Mouse (Mus musculus): ENCODE results near the gene Mbd3. TPM values are rescaled to one million over a fixed set of nuclear protein-coding genes. Genes with fewer than 3 reads are reported as not detected.

Mbd3 gene
- total and polyA plus RNA-seq, 3 experiments = 48.7 to 131 (median 67.0) TPM

GRCm38 (mm10) chr10:80371411-80371966 is 27.9 kb downstream of the Mbd3 start:
- Histone ChIP-seq H3K9ac (ENCODE audit: insufficient read depth, low read depth) (no peak overlapping the region), H3K36me3 (replicated peaks in 1 of 2; ENCODE audit: control insufficient read depth in 1 of 2, insufficient read depth in 1 of 2, low read length in 1 of 2) (no peaks in the 10 kb centered on the region), H3K79me2 (replicated peaks; ENCODE audit: control insufficient read depth, extremely low read depth, insufficient read depth, poor library complexity, severe bottlenecking) (no peaks in the 10 kb centered on the region), H3K4me3 (replicated peaks in 1 of 3; ENCODE audit: low read depth in 2 of 3, low read length in 2 of 3, poor library complexity in 1 of 3) (peak overlapping the region; percentile 8 to 50 (median 47)), H3K27ac (ENCODE audit: insufficient read depth, low read depth) (no peak overlapping the region), H3K27me3 (replicated peaks) (peaks cover 27% of the 10 kb centered on the region), H3K4me1 (ENCODE audit: control insufficient read depth in 1 of 2, insufficient read depth in 2 of 2) (peaks cover 6 to 15% of the 10 kb centered on the region in 2 experiments), H3K4me2 (ENCODE audit: insufficient read depth, low read depth, poor library complexity, severe bottlenecking) (peak overlapping the region; percentile 27; the same call in 1 of the 2 replicates), H3K9me3 (replicated peaks; ENCODE audit: low read length) (peaks cover 9% of the 10 kb centered on the region)
- dilution Hi-C loops (cut with MboI; ENCODE audit: extremely low pct_ligation_motif_present, extremely low pct_unique_long_range_greater_than_20kb, low sequenced_read_pairs) = no loop called here
- DNase-seq (ENCODE audit: extremely low read depth) = peak; percentile 92
- in situ Hi-C loops (cut with MboI; ENCODE audit: low pct_ligation_motif_present, low pct_unique_long_range_greater_than_20kb, low sequenced_read_pairs) = loop anchor here (5.0 kb wide), 1 partner anchor 136 kb away; no protein-coding TSS in a partner anchor
- TF ChIP-seq MXI1 (IDR thresholded peaks at IDR 0.05; ENCODE audit: low read depth, low read length) (peak; percentile 97), MAZ (IDR thresholded peaks at IDR 0.05; ENCODE audit: low read depth, low read length) (peak; percentile 81; the same call in 1 of the 2 replicates), NELFE (IDR thresholded peaks at IDR 0.05; ENCODE audit: low read depth, low read length) (no peak), SIN3A (IDR thresholded peaks at IDR 0.05; ENCODE audit: low read length) (peak; percentile 30; the same call in 1 of the 2 replicates), POLR2A (IDR thresholded peaks at IDR 0.05; ENCODE audit: low read depth, low read length) (peak; percentile 57), BHLHE40 (IDR thresholded peaks at IDR 0.05; ENCODE audit: low read depth, low read length) (peak; percentile 93), CHD2 (IDR thresholded peaks at IDR 0.05; ENCODE audit: low read length) (peak; percentile 98), JUN (IDR thresholded peaks at IDR 0.05; ENCODE audit: insufficient read depth, low read depth, low read length) (no peak), USF1 (IDR thresholded peaks at IDR 0.05; ENCODE audit: low read depth, low read length) (peak; percentile 44), RAD21 (IDR thresholded peaks at IDR 0.05; ENCODE audit: low read depth, low read length) (no peak), USF2 (conservative IDR thresholded peaks at IDR 0.05; ENCODE audit: low read depth, low read length) (peak; percentile 49), TCF12 (IDR thresholded peaks at IDR 0.05; ENCODE audit: low read depth, low read length) (0 out of 2 replicates have a peak, but pooled peaks have one; percentile 24)

GRCm38 (mm10) chr10:80369995-80370747 is 29.2 kb downstream of the Mbd3 start:
- Histone ChIP-seq H3K4me2 (ENCODE audit: insufficient read depth, low read depth, poor library complexity, severe bottlenecking) (no peak overlapping the region), H3K9ac (ENCODE audit: insufficient read depth, low read depth) (no peak overlapping the region), H3K4me3 (replicated peaks in 1 of 3; ENCODE audit: low read depth in 2 of 3, low read length in 2 of 3, poor library complexity in 1 of 3) (no peak overlapping the region), H3K27me3 (replicated peaks) (peaks cover 39% of the 10 kb centered on the region), H3K9me3 (replicated peaks; ENCODE audit: low read length) (peaks cover 9% of the 10 kb centered on the region), H3K4me1 (ENCODE audit: control insufficient read depth in 1 of 2, insufficient read depth in 2 of 2) (peaks cover 6 to 15% of the 10 kb centered on the region in 2 experiments), H3K27ac (ENCODE audit: insufficient read depth, low read depth) (no peak overlapping the region), H3K36me3 (replicated peaks in 1 of 2; ENCODE audit: control insufficient read depth in 1 of 2, insufficient read depth in 1 of 2, low read length in 1 of 2) (no peaks in the 10 kb centered on the region), H3K79me2 (replicated peaks; ENCODE audit: control insufficient read depth, extremely low read depth, insufficient read depth, poor library complexity, severe bottlenecking) (no peaks in the 10 kb centered on the region)
- no peak for TF ChIP-seq ZC3H11A (IDR thresholded peaks at IDR 0.05; ENCODE audit: low read depth, low read length)
- TF ChIP-seq SMC3 (IDR thresholded peaks at IDR 0.05; ENCODE audit: low read depth, low read length) = peak; percentile 39
- peak; percentile 33 for TF ChIP-seq RAD21 (IDR thresholded peaks at IDR 0.05; ENCODE audit: low read depth, low read length)
- TF ChIP-seq PAX5 (IDR thresholded peaks at IDR 0.05; ENCODE audit: low read length) = no peak
- TF ChIP-seq GABPA (IDR thresholded peaks at IDR 0.05; ENCODE audit: insufficient replicate concordance, low read depth, low read length) = no peak
- peak; percentile 41 to 56; a peak in 3 of 4 replicates for TF ChIP-seq CTCF (conservative IDR thresholded peaks at IDR 0.05 in 1 of 2, IDR thresholded peaks at IDR 0.05 in 1 of 2; ENCODE audit: low read depth in 2 of 2, low read length in 2 of 2)
- dilution Hi-C loops (cut with MboI; ENCODE audit: extremely low pct_ligation_motif_present, extremely low pct_unique_long_range_greater_than_20kb, low sequenced_read_pairs) = no loop called here
- DNase-seq (ENCODE audit: extremely low read depth) = no peak
- in situ Hi-C loops (cut with MboI; ENCODE audit: low pct_ligation_motif_present, low pct_unique_long_range_greater_than_20kb, low sequenced_read_pairs) = loop anchor here (5.0 kb wide), 1 partner anchor 137 kb away; no protein-coding TSS in a partner anchor
